Mouse (Mus musculus) embryonic facial prominence, embryonic 11.5 days (tissue): ENCODE data around the gene Trpt1. TPM values are rescaled to one million over a fixed set of nuclear protein-coding genes. Genes with fewer than 3 reads are reported as not detected.
"Not testable (repeated sequence)": the region's sequence is repeated elsewhere in the genome, so short reads cannot be mapped to it uniquely, and the experiment has no call there.

Experiments
- ATAC-seq: fragments of 200-750 bp; cut with Nextera tagmentation; replicated peaks from 2 replicates; pipeline ENCODE4 v1.8.0; 2017; ENCODE audit warnings: low read depth; ENCODE audit not compliant: insufficient number of reproducible peaks, low FRiP score, low TSS enrichment
- DNase-seq: peaks from one replicate; pipeline ENCODE4 v3.0.0-alpha.2; 2015; ENCODE audit warnings: low spot score
- H3K27ac ChIP-seq: fragments of 300-500 bp; sonication (generic); replicated peaks from 2 replicates; pipeline ENCODE4 v1.5.1; 2014; ENCODE audit warnings: mild to moderate bottlenecking, low read depth, low read length, control low read depth
- H3K27me3 ChIP-seq: fragments of 300-500 bp; sonication (generic); 2 replicates; pipeline ENCODE4 v1.6.1; 2014; ENCODE audit warnings: mild to moderate bottlenecking, low read length, moderate library complexity, mixed read lengths; ENCODE audit not compliant: control insufficient read depth, insufficient read depth
- H3K36me3 ChIP-seq: fragments of 300-500 bp; sonication (generic); replicated peaks from 2 replicates; pipeline ENCODE4 v1.6.1; 2014; ENCODE audit warnings: low read depth, mild to moderate bottlenecking, low read length, moderate library complexity, mixed read lengths; ENCODE audit not compliant: control insufficient read depth, insufficient read depth
- H3K4me1 ChIP-seq: fragments of 300-500 bp; sonication (generic); 2 replicates; pipeline ENCODE4 v1.6.1; 2014; ENCODE audit warnings: low read length, mixed read lengths; ENCODE audit not compliant: control insufficient read depth, insufficient read depth
- H3K4me2 ChIP-seq: fragments of 300-500 bp; sonication (generic); 2 replicates; pipeline ENCODE4 v1.6.1; 2014; ENCODE audit warnings: low read depth, mild to moderate bottlenecking, control low read depth, low read length, moderate library complexity
- H3K4me3 ChIP-seq: fragments of 300-500 bp; sonication (generic); 2 replicates; pipeline ENCODE4 v1.5.1; 2014; ENCODE audit warnings: low read depth, low read length, control low read depth
- H3K9ac ChIP-seq: fragments of 300-500 bp; sonication (generic); replicated peaks from 2 replicates; pipeline ENCODE4 v1.6.1; 2014; ENCODE audit warnings: mild to moderate bottlenecking, control low read depth, low read length
- H3K9me3 ChIP-seq: fragments of 300-500 bp; sonication (generic); replicated peaks from 2 replicates; pipeline ENCODE4 v1.6.1; 2016; ENCODE audit warnings: mild to moderate bottlenecking, low read length, inconsistent platforms, mixed read lengths; ENCODE audit not compliant: control insufficient read depth
- WGBS: fragments of 180-500 bp; shearing (Covaris S2); extraction: QIAGEN DNeasy Blood & Tissue Kit; methylation state at CpG from one replicate; pipeline ENCODE4 v1.1.7; 2014; 5-methylcytosine and 5-hydroxymethylcytosine counted together
- polyA plus RNA-seq: library from polyadenylated mRNA; unstranded; fragments of >200 nt; fragmentation: Nextera tagmentation; extraction: Ambion mirVana; gene quantifications from 2 replicates; pipeline ENCODE4 v1.2.1, GENCODE M21; 2014

Trpt1 gene
- polyA plus RNA-seq, 1 experiment from 2014 or later: 8.0 TPM

DNA sequence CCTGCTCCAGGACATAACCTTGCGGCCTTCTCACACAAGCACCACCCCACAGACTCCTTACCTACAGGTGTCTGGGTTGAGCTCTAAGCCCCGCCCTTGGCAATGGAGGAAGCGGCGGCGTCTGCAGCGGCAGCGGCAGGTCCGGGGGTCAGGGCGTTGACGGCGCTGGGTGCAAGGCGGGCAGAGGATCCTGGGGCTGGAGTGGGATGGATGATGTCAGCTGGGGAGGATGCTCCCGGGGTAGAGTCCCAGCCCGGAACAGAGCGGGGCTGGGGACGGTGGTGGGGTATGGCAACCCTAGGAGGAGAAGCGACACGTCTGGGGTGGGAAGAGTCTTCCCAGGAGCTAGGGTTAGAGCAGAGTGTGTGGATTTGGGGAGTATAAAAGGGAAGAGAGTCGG, 10.6 kb upstream of the Trpt1 start:
- H3K27me3 ChIP-seq: no peaks in the 10 kb centered on the region
- no peak overlapping the region for H3K4me3 ChIP-seq
- DNase-seq (no peak), ATAC-seq (no peak)
- no peaks in the 10 kb centered on the region for H3K4me1 ChIP-seq
- no peak overlapping the region for H3K9ac ChIP-seq
- H3K27ac ChIP-seq: no peak overlapping the region
- no peaks in the 10 kb centered on the region for H3K9me3 ChIP-seq
- H3K4me2 ChIP-seq: no peak overlapping the region
- H3K36me3 ChIP-seq: no peaks in the 10 kb centered on the region
- WGBS: 85% methylated on average over 19 of the region's 19 CpGs

DNA sequence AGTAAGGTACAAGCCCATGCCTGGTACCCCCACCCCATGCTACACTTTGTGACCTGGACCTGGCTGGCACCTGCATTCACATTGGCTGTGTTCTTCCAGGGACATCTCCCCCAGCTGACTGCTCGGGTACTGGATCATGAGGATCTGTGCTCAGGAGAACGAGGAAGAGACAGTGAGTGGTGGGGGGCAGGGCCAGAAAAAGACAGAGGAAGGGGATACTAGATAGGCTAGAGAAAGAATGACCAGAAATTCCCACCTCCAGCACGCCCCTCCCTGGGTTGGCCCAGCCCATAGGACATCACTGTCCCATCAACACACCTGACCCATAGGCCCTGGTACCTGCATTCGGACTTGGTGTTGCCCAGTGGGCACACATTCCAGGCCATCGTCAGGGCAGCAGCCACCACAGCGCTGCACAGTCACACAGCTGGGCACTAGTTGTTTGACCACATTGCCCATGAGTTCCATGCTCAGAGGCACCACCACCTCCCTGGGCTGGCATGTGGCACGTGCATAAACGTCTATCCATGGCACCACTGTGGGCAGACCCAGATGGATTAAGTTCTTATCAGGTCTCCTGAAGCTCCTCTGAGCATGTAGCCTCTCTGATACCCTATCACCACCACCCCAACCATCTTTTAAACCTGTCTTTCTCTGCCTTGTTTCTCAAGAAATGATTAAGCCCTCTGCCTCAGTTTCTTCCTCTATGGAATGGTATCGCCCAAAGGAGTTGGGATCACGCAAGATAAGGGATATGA, 9.8 kb upstream of the Trpt1 start:
- no peak for DNase-seq
- Histone ChIP-seq H3K9me3 (no peaks in the 10 kb centered on the region), H3K9ac (no peak overlapping the region), H3K4me3 (peak overlapping the region; percentile 91; the same call in 1 of the 2 replicates), H3K36me3 (no peaks in the 10 kb centered on the region), H3K4me1 (no peaks in the 10 kb centered on the region), H3K27ac (no peak overlapping the region), H3K4me2 (peak overlapping the region; percentile 87), H3K27me3 (no peaks in the 10 kb centered on the region)
- WGBS: 82% methylated on average over 10 of the region's 10 CpGs
- ATAC-seq: no peak

DNA sequence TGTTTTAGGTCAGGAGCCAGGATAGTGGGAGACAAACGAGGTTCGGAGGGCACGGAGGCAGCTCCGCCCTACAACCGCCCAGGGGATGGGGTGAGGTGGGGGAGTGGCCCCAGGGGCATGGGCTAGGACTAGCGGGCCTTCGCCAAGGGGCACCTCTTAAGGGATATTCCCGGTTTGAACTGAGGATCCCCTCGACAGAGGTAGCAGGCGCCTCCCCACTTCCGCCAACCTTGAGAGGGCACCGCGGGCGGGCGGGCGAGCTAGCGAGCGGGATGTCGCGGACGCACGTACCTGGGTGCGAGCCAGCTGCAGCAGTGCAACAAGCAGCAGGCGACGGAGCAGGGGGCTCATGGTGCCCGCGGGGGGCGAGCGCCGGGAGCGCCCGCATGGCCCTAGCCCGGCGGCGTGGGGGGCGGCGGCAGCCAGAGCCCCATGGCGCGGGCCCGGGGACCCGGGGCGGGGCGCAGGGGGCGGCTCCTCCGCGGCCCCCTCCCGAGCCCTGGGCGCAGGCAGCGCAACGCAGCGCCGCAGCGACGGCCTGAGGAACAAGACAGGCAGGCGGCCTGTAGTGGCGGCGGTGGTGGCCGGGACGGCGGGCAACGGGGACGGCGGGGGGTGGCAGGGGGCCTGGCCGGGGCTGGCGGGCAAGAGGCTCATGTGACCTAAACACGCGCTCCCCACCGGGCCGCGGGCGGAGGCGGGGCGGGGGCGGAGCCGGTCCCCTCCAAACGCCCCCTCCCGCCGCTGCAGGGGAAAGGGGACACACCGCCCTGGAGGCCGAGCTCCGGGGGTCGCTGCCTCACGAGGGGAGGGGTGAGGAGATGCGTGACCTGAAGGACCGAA, 8.6 kb upstream of the Trpt1 start, which contains the start of gene Vegfb:
TSS of gene Vegfb (minus strand) at position 591 of the 843 bp plus-strand sequence.
- peak within 1 kb of the TSS; percentile 94 for H3K9ac ChIP-seq
- no peaks in the 10 kb centered on the region for H3K27me3 ChIP-seq
- no peaks in the 10 kb centered on the region for H3K36me3 ChIP-seq
- DNase-seq: peak; percentile 65
- H3K4me1 ChIP-seq: no peaks in the 10 kb centered on the region
- peak within 1 kb of the TSS; percentile 63 for H3K27ac ChIP-seq
- ATAC-seq: peak; percentile 45
- no peaks in the 10 kb centered on the region for H3K9me3 ChIP-seq
- WGBS: 1% methylated on average over 61 of the region's 85 CpGs
- H3K4me2 ChIP-seq: peak within 1 kb of the TSS; percentile 87
- peak within 1 kb of the TSS; percentile 91 for H3K4me3 ChIP-seq

DNA sequence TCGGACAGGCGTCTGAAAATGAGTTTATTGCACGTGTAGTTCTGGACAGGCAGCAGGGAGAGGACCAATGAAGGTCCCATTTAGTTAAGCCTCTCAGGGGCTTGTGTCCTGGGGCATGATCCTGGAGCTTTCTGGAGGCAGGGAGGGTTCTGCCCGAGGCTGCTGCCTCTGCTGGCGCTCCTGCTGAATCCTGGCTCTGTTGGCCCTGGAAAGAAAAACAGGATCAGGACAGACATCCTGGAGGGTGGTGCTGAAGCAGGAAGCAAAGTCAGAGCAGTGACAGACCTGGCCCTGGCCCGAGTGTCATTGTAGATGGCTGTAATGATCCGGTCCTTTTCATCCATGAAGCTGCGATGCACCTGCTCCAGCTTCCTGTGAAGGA, 8.0 kb upstream of the Trpt1 start:
- H3K9me3 ChIP-seq: no peaks in the 10 kb centered on the region
- H3K27ac ChIP-seq: peak overlapping the region; percentile 63
- H3K4me3 ChIP-seq: peak overlapping the region; percentile 91
- 6% methylated on average over 8 of the region's 8 CpGs for WGBS
- no peak for ATAC-seq
- H3K36me3 ChIP-seq: no peaks in the 10 kb centered on the region
- H3K9ac ChIP-seq: peak overlapping the region; percentile 94
- H3K4me1 ChIP-seq: peaks cover under 1% of the 10 kb centered on the region; the same call in 1 of the 2 replicates
- H3K27me3 ChIP-seq: no peaks in the 10 kb centered on the region
- H3K4me2 ChIP-seq: peak overlapping the region; percentile 87
- DNase-seq: no peak

DNA sequence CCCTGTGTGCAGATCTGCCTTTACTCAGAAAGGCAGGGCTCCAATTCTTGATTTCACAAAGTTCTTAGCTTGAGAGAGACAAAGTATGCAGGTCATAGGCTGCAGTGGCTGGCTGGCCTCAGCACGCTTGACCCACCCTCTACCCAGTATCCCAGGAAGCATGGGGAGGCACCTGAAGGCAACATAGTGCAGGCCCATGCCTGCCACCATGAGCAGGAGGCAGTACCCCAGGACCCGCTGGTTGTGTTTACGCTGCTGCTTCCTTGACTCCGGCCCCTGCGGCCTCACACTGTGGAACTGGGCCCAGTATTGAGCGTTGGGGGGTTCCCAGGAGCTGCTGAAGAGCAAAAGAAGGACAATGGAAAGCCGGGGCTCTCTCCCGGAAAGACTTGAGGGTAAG, 6.7 kb upstream of the Trpt1 start:
- Histone ChIP-seq H3K9me3 (no peaks in the 10 kb centered on the region), H3K27me3 (no peaks in the 10 kb centered on the region), H3K36me3 (no peaks in the 10 kb centered on the region), H3K4me2 (no peak overlapping the region), H3K4me3 (0 out of 2 replicates have a peak overlapping the region, but pooled peaks have one; percentile 3), H3K9ac (no peak overlapping the region), H3K27ac (no peak overlapping the region), H3K4me1 (peaks cover 4% of the 10 kb centered on the region; the same call in 1 of the 2 replicates)
- WGBS: 84% methylated on average over 8 of the region's 8 CpGs
- ATAC-seq (no peak), DNase-seq (no peak)

DNA sequence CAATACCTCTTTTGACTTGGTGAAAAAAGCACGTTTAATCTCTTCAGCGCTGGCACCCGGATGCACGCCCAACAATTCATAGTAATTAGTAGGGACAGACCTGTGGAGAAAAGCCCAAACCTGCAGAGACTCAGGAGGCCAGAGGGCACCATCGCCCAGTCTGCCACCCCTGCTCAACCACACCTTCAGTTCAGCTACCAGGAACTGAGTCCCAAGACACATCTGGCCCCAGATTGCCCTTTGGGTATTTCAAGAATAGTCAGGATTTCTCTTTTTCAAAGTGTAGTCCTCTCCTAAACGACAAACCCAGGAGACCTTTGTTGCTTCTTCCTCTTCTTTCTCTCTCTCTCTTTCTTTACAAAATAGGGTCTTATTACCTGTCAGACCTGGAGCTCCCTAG, 5.2 kb upstream of the Trpt1 start:
- H3K9ac ChIP-seq: no peak overlapping the region
- ATAC-seq (no peak), DNase-seq (no peak)
- no peaks in the 10 kb centered on the region for H3K27me3 ChIP-seq
- H3K9me3 ChIP-seq: no peaks in the 10 kb centered on the region
- H3K4me3 ChIP-seq: no peak overlapping the region
- H3K36me3 ChIP-seq: no peaks in the 10 kb centered on the region
- no peak overlapping the region for H3K4me2 ChIP-seq
- 91% methylated on average over 6 of the region's 6 CpGs for WGBS
- no peak overlapping the region for H3K27ac ChIP-seq
- H3K4me1 ChIP-seq: peaks cover 8% of the 10 kb centered on the region

DNA sequence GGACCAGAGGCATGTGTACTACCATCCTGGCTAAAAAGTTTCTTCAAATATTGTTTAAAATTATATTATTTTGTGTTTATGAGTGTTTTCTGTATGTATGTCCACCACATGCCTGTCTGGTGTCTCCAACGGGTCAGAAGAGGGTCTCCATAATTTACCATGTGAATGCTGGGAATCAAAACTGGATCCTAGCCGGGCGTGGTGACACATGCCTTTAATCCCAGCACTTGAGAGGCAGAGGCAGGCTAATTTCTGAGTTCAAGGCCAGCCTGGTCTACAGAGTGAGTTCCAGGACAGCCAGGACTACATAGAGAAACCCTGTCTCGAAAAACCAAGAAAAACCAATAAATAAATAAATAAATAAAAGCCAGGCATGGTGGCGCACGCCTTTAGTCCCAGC, 4.8 kb upstream of the Trpt1 start:
- not testable (repeated sequence) for H3K9me3 ChIP-seq, H3K4me1 ChIP-seq, H3K9ac ChIP-seq, H3K27me3 ChIP-seq, H3K4me3 ChIP-seq, H3K36me3 ChIP-seq, ATAC-seq, DNase-seq, H3K27ac ChIP-seq, H3K4me2 ChIP-seq
- WGBS: 93% methylated on average over 6 of the region's 6 CpGs
